Mouse (Mus musculus) spleen, adult 10 weeks (tissue): ENCODE data around the gene Olfr1062. TPM values are rescaled to one million over a fixed set of nuclear protein-coding genes. Genes with fewer than 3 reads are reported as not detected.

Source experiments
- polyA plus RNA-seq: library from polyadenylated mRNA; stranded (reverse); fragments of 350-450 nt; fragmentation: Illumina TruSeq; extraction: RNeasy Lipid Tissue Mini Kit (QIAGEN cat#74804); gene quantifications from one replicate; pipeline ENCODE4 v1.2.3, GENCODE M21; 2015; ENCODE audit warnings: low replicate concordance; ENCODE audit not compliant: insufficient read depth

Olfr1062 gene
- not detected for polyA plus RNA-seq

GRCm38 (mm10) chr2:86426649-86427048 lies at the start of gene Olfr1062:
TSS of gene Olfr1062 (minus strand) at chr2:86426749.

GRCm38 (mm10) chr2:86456169-86456568 lies 29.6 kb upstream of the Olfr1062 start, which contains the start of gene Olfr1066:
TSS of gene Olfr1066 (minus strand) at chr2:86456269.

GRCm38 (mm10) chr2:86450491-86450890 lies 23.9 kb upstream of the Olfr1062 start, which contains the start of gene Olfr1065:
TSS of gene Olfr1065 (minus strand) at chr2:86450591.

GRCm38 (mm10) chr2:86413950-86414349 lies 12.6 kb downstream of the Olfr1062 start, which contains the start of gene Olfr1061:
TSS of gene Olfr1061 (minus strand) at chr2:86414050.

GRCm38 (mm10) chr2:86388461-86388860 lies 38.1 kb downstream of the Olfr1062 start, which contains the start of gene Olfr1058:
TSS of gene Olfr1058 (minus strand) at chr2:86388561.

GRCm38 (mm10) chr2:86378293-86378692 lies 48.3 kb downstream of the Olfr1062 start, which contains the start of gene Olfr1057:
TSS of gene Olfr1057 (minus strand) at chr2:86378393.

Other genes starting within 250 kb of the Olfr1062 start
- gene Olfr1044, start 248.9 kb downstream of the Olfr1062 start, polyA plus RNA-seq, result not detected
- not detected for gene Olfr52, start 241.1 kb downstream of the Olfr1062 start, polyA plus RNA-seq
- not detected for gene Olfr1045, start 223.7 kb downstream of the Olfr1062 start, polyA plus RNA-seq
- not detected for gene Olfr1046, start 207.4 kb downstream of the Olfr1062 start, polyA plus RNA-seq
- not detected for gene Olfr1047, start 195.3 kb downstream of the Olfr1062 start, polyA plus RNA-seq
- not detected for gene Olfr1048, start 186.5 kb downstream of the Olfr1062 start, polyA plus RNA-seq
- not detected for gene Olfr1049, start 168.4 kb downstream of the Olfr1062 start, polyA plus RNA-seq
- not detected for gene Olfr1051, start 147.7 kb downstream of the Olfr1062 start, polyA plus RNA-seq
- not detected for gene Olfr1052, start 134.3 kb downstream of the Olfr1062 start, polyA plus RNA-seq
- gene Olfr1053, start 111.5 kb downstream of the Olfr1062 start, polyA plus RNA-seq, result not detected
- not detected for gene Olfr1054, start 91.3 kb downstream of the Olfr1062 start, polyA plus RNA-seq
- not detected for gene Olfr1055, start 76.5 kb downstream of the Olfr1062 start, polyA plus RNA-seq
- not detected for gene Olfr1056, start 64.3 kb downstream of the Olfr1062 start, polyA plus RNA-seq
- not detected for gene Olfr1057, start 48.4 kb downstream of the Olfr1062 start, polyA plus RNA-seq
- not detected for gene Olfr1058, start 38.2 kb downstream of the Olfr1062 start, polyA plus RNA-seq
- gene Olfr1061, start 12.7 kb downstream of the Olfr1062 start, polyA plus RNA-seq, result not detected
- not detected for gene Olfr1065, start 23.8 kb upstream of the Olfr1062 start, polyA plus RNA-seq
- gene Olfr1066, start 29.5 kb upstream of the Olfr1062 start, polyA plus RNA-seq, result not detected
- not detected for gene Olfr228, start 60.6 kb upstream of the Olfr1062 start, polyA plus RNA-seq
- gene Olfr1076, start 81.7 kb upstream of the Olfr1062 start, polyA plus RNA-seq, result not detected
- gene Olfr1079, start 115.7 kb upstream of the Olfr1062 start, polyA plus RNA-seq, result not detected
- not detected for gene Olfr1080, start 131.5 kb upstream of the Olfr1062 start, polyA plus RNA-seq
- not detected for gene Olfr1082, start 172.2 kb upstream of the Olfr1062 start, polyA plus RNA-seq
- not detected for gene Olfr1084, start 213.0 kb upstream of the Olfr1062 start, polyA plus RNA-seq
- gene Olfr1085, start 235.3 kb upstream of the Olfr1062 start, polyA plus RNA-seq, result not detected